Mouse (Mus musculus) ovary, postnatal 36 days (tissue): Measurements from ENCODE around the gene Arpc4.
A peak's percentile ranks its signal among the peaks of the same experiment; 100 is the strongest.
"Not testable (repeated sequence)": the region's sequence is repeated elsewhere in the genome, so short reads cannot be mapped to it uniquely, and the experiment has no call there.

Source experiments
- DNase-seq: peaks from one replicate; pipeline ENCODE4 v3.0.0; 2022; ENCODE audit warnings: low spot score, mixed read lengths

The Arpc4 gene

DNA sequence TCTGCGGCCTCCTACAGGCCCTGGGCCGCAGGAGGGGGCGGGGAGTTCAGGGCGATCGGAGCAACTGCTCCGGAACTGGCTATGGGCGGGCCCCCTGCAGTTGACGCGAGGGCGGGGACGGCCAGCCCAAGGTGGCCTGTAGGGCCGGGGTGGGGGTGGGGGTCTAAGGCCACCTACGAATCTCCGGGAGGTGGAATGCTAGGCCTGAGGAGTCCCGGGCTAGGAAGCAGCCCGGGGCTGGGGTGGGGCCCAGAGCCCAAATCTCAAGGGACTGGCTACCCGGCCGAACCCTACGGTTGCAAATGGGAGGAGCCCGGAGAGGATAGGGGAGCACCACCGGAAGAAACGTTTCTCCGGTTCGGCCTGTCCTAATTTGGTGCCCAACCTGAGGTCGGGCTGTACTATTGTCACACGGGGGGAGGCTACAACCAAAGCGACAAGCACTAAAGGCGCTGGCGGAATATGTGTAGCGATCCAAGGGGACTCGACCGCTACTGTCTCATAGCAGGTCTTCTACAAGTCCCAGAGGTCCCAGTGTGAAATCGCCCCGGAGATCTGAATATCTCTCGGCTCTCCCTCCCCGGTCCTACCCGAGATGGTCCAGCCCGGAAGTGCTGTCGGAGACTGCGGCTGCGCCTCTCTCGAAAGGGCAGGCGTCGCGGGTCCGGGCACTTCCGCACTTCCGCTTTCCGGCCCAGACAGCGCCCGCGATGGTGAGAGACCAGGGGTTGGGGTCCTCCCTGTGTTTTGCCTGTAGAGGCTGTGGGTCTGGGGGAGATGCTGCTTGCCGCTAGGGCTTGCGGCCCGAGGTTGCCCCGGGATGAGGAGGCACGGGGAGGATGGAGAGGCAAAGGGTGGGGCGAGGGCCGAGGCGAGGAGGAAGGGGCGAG is at the start of gene Arpc4, which contains the start of gene Tada3:
Gene Arpc4, plus strand, starts transcription at position 620 of the 890 bp plus-strand sequence.
Gene Tada3, minus strand, starts transcription at position 388 of the 890 bp plus-strand sequence.
- DNase-seq = peak; percentile 89

GRCm38 (mm10) chr6:113329396-113329795 is 48.5 kb upstream of the Arpc4 start:
- DNase-seq = no peak

DNA sequence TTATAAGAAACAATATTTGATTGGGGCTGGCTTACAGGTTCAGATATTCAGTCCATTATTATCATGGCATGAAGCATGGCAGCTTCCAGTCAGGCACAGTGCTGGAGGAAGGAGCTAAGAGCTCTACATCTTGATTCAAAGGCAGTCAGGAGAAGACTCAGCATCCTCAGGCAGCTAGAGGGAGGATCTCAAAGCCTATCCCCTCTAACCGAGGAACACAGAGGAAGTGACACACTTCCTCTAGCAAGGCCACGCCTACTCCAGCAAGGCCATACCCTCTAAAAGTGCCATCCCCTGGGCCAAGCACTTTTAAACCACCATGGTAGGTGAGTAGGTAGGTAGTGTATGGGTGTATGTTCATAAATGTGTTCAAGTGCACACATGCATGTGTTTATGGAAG is 47.4 kb upstream of the Arpc4 start:
- DNase-seq = no peak

DNA sequence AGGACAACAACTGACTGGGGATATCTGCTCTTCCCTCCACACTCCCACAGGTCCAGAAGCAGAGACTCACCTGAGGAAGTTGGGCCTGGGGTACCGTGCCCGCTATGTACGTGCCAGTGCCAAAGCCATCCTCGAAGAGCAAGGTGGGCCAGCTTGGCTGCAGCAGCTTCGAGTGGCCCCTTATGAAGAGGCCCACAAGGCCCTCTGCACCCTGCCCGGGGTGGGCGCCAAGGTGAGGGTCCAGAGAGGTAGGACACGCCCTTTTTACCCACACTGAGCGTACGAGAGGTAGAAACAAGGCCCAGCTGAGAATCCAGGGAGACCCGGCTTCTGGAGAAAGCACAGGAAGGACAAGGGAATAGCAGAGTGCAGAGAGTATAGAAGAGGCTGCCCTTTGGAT is 46.2 kb upstream of the Arpc4 start:
- no peak for DNase-seq

DNA sequence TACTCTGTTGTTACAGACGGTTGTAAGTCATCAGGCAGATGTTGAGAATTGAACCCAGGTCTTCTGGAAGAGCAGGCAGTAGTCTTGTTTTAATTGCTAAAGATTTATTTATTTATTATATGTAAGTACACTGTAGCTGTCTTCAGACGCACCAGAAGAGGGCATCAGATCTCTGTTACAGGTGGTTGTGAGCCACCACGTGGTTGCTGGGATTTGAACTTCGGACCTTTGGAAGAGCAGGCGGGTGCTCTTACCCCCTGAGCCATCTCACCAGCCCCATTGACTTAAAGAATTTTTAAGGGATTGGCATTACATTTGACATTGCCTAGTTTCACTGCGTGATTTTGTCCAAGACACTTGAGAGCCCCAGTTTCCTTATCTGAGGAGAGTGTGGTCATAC is 45.2 kb upstream of the Arpc4 start:
- DNase-seq = not testable (repeated sequence)

- peak; percentile 47 for DNase-seq
These were observed 44.6 kb upstream of the Arpc4 start for GRCm38 (mm10) chr6:113333137-113333950.

DNA sequence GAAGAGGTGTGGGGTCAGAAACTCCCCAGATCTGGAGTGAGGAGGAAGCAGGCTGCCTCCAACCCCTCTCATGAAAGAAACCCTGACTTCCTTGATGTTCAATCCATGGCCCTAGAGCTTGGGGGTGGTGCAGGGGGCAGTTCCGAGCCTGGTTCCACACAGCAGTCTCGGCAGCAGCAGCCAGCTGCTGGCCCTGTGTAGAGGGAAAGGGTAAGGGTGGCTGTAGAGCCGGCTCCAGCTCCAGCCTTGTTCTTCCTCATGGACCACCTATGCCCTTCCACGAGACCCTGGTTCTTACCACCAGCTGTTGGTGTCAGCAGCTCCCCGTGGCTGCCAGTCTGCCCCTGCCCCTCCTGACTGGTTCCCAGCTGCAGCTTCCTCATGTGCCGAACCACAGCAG is 43.7 kb upstream of the Arpc4 start:
- no peak for DNase-seq

- DNase-seq = no peak
These were observed 40.9 kb upstream of the Arpc4 start for GRCm38 (mm10) chr6:113336852-113337620.

DNA sequence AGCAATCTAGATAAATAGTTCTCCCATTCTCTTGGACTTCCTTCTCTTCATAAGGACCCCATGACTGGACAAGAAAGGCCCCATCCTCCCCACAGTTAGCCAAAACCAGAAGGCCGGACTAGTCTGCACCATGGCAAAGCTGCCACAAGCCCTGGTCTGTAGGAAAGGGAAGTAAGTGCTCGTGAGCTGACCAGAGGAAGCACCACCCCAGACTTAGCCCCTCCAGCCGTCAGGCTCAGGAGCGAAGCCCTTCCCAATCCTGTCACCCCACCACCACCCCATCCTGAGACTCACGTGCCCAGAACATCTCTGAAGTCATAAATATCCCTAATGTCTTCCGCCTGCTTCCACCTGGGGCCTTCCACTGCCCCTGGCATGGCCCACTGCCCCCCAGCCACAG is 36.3 kb upstream of the Arpc4 start:
- DNase-seq = no peak

DNA sequence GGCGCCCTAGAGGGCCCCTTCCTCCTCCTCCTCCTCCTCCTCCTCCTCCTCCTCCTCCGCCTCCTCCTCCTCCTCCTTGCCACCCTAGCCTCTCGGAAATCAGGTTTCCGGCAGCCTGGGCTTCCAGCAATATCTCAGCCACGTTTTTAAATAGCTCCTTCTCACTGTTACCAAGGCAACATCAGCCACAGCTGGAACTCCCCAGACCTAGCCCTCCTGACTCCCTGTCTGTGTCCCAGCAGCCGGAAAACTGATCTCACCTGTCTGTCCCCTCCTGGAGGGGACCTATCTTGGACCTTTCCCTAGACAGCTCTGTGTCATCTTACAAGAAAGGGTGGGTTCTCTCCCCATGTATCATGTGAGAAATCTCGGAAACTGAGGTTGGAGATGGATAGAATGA is 35.6 kb upstream of the Arpc4 start:
- DNase-seq = no peak

GRCm38 (mm10) chr6:113343177-113344092 is 34.5 kb upstream of the Arpc4 start, which contains the start of gene Camk1:
Gene Camk1 (minus strand): TSS chr6:113343984.
- peak; percentile 84 for DNase-seq

GRCm38 (mm10) chr6:113344321-113344720 is 33.6 kb upstream of the Arpc4 start:
- peak; percentile 71 for DNase-seq

- DNase-seq = no peak
These were observed 31.0 kb upstream of the Arpc4 start for GRCm38 (mm10) chr6:113346897-113347296.

- no peak for DNase-seq
These were observed 27.4 kb upstream of the Arpc4 start for GRCm38 (mm10) chr6:113350538-113350937.

GRCm38 (mm10) chr6:113351161-113351560 is 26.8 kb upstream of the Arpc4 start:
- DNase-seq = no peak

GRCm38 (mm10) chr6:113351653-113352052 is 26.3 kb upstream of the Arpc4 start:
- no peak for DNase-seq

- DNase-seq = no peak
These were observed 25.1 kb upstream of the Arpc4 start for GRCm38 (mm10) chr6:113352820-113353219.

- no peak for DNase-seq
These were observed 24.2 kb upstream of the Arpc4 start for GRCm38 (mm10) chr6:113353696-113354095.

DNA sequence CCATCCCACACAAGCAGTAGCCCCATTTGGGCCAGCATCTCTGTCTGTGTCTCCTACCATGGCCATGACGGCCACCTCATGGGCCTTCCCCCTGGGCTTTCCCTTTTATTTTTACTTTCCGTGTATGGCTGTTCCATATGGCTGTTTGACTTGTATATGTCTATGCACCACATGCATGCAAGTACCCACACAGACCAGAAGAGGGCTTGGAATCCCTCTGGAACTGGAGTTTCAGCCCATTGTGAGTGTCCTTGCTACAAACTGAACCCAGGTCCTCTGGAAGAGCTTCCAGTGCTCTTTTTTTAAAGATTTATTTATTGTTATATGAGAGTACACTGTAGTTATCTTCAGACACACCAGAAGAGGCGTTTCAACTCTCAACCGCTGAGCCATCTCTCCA is 16.4 kb upstream of the Arpc4 start:
- no peak for DNase-seq

DNA sequence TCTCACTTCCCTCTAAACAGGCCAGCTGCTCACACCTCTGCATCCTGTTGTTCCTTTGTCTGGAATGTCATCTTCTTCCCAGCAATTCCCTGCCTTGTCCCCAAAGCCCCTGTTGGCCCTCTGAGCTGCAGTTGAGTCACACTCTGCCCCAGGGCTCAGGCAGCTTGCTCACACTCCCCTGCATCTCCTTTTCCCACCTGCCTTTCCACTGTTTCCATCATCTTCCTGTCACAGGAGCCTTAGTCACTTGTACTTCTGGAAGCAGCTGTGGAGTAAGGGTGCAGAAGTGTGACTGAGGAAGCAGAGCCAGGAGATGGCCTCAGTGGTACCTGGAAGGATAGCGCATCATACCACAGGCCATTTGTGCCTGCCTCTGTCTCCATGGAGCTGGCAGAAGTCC is 15.7 kb upstream of the Arpc4 start:
- no peak for DNase-seq
